Mouse (Mus musculus) kidney, adult 9 months (tissue): Measurements from ENCODE around the gene Hoxd8.
A peak's percentile ranks its signal among the peaks of the same experiment; 100 is the strongest.

Source experiments
- DNase-seq: peaks from one replicate; pipeline ENCODE4 v3.0.0; 2022

Hoxd8 gene

DNA sequence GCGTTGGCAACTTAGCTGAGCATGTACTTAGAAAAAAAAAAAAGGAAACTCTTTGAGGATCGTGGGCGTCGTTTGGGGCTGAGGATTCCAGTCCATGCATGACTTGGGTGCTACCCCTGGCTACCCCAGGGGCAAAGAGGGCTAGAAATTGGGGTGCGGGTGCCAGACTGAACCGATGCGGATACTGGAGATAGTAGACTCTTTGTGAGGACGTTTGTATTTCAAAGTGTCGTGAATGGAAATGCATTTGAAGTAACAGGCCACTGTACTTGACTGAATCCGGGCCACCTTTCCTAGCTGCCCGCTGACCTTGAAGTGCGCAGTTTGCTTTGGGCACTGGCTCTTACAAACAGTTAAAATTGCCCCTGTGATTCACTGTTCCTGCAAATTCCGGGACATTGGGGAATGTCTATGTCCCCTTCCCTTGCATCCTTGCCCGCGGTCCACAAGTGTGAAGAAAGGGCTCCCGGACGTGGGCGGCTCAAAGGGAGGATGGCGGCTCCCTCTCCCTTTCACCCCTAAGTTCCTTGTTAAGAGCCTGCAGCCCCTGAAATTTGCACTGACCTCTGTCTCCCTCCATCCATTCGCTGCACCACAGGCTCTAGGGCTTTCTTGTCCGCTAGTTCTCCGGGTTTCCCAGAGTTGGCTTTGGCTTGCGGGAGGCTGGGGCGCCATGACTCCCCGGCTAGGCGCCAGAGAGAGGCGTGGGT is 17.3 kb upstream of the Hoxd8 start:
- DNase-seq, result no peak

DNA sequence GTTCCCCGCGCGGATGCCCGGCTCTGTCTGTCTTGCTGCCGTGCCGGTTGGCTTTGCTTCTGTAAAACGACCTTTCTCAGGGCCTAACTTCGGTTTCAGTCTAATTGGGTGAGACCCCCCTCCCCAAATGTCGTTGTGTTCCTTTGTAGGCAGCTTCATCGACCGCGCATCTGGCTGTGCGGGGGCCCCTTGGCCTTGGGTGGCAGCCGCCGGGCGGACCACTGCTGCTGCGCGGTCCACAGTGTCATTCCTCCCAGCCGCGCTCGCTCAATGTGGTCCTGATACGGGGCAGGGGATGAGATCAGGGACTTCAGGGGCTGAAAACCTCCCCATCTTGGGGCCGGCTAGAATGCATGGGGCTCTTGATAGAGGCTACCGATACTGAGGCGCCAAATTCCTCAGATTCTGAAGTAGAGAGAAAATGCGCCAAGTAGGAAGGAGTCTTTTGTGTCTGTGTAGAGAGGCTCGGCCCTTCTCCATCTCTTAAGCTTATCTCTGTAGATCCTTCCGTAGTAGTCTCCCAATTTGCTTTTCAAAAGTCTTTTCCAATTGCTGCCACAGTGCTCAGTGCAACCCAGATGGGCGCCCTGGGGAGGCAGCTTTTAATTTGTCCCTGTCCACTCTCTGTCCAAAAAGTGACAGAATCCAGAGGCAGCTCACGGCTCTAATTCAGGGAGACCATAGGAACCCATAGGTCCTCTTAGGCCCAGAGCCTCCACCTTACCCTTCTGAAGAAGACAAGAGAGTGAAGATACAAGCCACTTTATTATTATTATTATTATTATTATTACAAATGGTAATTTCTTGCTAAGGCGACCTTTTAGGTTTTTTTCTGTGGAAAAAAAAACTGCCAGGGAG is 16.5 kb upstream of the Hoxd8 start:
- DNase-seq, result no peak

DNA sequence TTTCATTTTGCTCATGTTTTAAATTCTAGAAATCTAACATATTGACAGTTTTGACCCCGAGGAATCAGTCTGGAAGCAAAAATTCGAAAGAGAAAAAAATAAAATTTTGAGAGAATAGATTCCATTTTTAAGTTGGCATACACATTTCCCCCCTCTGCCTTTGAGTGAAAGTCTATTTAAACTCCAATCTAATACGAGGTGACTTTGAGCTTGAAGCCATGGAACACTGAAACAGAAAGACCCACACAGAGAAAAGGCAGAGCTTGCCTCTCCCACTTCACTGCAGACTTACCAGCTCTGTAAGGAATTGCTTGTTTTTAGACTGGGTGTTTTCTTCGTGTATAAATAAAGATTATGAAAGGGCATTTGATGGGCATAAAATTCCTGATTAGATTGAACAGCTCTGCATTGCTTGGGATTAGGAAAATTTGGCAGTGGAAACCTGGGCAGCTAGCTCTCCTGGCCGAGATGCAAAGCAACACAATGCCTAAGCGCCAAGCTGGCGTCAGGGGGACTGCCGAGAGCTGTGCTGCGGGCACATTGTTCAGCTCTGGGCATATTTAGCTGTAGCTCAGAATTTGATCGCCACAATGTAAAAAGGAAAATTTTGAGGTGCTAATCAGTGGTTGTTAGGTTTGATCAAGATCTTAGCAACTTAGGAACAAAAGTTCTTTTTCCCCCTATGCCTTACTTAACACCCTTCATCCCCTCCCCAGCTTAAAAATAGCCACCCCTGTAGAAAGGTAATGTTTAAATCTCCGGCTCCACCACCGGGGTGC is 15.4 kb upstream of the Hoxd8 start:
- DNase-seq, result no peak

DNA sequence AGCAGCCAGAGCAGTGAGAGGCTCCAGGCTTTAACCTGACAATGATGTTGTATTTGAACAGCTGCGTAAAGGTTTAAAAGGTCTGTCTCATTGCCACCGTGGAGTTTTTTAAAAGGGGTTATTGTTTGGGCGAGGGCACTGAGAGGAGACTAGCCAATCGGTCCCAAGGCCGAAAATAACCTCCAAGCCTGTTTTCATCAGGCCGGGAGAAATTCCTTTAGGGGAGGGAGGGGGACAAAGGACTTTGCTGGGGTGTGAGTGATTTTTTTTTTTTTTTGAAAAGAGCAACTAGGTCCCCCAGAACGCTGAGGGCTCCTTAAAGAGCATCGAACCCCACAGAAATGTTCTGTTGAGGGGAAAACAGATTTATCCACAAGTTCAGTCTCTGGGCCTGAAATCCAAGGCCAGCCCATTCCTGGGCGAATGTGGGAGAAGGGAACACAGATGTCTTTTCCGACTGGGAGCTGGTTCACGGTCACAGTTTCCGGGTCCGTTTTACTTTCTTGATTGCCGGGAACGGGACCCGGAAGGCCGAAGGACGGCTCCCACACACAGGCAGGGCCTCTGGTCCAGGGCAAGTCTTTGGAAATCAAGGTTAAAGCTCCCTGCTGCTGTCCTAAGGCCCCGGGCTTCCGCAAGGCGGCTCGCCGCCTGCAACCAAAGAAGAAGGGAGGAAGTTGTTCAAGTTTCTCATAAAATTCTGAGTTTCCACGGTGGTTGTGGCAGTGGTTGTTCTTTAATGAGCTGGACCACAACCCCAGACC is 14.7 kb upstream of the Hoxd8 start:
- DNase-seq, result no peak

DNA sequence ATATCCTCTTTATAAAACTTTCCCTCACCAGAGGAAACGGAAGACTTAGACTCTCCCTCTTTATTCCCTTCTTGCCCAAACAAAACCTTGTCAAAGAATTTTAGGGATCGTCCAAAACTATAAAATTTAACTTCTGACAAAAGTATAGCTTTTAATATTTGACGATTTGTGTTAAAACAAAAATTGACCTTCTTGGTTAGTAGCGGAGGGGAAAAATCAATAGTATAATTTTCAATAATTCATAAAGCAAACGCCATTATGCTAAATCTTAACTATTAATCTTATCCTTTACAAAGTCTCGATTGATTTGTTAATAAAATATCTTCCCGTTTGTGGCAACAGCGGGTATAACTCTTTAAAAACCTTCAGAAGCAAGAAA is 14.1 kb upstream of the Hoxd8 start:
- DNase-seq, result no peak

DNA sequence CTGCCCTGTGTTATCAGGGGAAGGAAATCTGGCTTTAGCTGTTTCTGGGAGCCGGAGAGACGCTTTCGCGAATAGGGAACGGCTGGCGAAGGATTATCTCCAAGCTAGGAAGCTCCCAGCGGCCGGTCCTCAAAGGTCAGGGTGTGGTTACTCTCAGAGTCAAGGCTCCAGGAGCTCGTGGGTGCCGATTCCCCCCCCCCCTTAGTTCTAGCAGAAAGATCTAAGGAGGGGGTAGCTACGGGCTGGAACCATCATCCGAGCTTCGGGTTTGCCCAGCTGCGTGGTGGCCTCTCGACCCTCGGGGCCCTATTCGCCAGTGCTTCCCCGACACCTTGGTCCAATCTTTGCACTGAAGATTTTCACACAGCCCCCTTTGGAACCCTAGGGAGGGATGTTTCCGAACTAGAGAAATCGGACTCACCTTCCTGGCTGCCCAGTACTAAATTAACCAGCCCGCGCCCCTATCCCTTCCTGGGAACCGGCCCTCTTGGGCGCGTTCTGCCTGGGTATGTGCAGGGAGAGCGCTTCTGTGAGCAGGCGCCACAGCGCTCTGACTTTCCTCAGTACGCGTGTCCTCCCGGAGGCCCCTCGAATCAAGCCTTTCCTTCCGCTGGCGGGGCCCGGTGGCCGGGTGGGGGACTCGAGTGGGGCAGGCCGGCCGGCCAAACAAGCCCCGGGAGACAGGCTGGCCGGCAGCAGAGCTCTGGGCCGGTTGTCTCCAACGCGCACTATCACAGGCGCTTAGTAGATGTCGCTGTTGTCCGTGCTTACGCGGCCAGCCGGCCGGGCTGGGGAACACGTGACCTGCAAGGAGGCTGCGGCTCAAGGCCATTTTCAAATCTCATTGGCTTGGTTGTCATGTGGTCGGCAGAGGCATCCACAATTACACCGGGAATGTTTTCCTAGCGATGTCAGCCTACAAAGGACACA is 13.1 kb upstream of the Hoxd8 start, which contains the start of gene Hoxd10:
Gene Hoxd10 (plus strand): TSS at position 903 of the 930 bp plus-strand sequence.
- DNase-seq, result peak; percentile 91

DNA sequence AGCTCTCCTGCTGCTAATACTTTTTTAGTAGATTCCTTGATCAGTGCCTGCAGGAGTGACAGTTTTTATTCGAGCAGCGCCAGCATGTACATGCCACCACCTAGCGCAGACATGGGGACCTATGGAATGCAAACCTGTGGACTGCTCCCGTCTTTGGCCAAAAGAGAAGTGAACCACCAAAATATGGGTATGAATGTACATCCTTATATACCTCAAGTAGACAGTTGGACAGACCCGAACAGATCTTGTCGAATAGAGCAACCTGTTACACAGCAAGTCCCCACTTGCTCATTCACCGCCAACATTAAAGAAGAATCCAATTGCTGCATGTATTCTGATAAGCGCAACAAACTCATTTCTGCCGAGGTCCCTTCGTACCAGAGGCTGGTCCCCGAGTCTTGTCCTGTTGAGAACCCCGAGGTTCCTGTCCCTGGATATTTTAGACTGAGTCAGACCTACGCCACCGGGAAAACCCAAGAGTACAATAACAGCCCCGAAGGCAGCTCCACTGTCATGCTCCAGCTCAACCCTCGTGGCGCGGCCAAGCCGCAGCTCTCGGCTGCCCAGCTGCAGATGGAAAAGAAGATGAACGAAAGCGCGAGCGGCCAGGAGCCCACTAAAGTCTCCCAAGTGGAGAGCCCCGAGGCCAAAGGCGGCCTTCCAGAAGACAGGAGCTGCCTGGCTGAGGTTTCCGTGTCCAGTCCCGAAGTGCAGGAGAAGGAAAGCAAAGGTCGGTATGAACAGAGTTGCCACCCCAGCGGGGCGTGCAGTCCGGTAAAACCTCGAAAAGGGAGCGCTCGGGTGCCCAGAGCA is 12.2 kb upstream of the Hoxd8 start:
- DNase-seq, result no peak

DNA sequence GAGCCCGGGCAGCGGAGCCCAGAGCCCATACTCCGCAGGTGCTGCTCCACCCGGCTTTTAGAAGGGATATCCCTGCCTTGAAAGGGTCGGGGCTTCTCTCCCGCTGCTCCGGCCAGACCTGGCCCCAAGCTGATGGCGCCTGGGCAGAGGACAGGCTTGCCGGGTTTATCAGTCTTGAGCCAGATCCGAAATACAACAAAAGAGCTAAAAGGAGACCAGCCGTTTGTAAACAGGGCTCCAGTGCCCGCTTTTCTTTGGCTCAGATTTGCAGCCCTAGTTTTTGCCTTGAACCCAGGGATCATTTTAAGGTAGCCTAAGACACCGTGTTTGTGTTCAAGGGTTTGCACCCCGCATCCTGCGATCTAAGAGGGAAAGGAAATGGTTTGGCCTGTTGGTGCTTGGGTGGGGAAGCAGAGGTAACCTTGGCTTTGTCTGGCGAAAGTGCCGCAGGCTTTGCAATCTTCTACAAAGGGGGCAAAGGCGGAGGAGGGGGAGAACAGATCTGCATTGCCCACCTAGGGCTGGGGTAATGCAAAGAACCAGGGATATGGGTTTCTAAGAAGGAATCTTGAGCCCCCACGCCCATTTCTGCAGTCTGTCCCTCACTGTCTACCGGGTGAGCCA is 11.5 kb upstream of the Hoxd8 start:
- DNase-seq, result no peak

DNA sequence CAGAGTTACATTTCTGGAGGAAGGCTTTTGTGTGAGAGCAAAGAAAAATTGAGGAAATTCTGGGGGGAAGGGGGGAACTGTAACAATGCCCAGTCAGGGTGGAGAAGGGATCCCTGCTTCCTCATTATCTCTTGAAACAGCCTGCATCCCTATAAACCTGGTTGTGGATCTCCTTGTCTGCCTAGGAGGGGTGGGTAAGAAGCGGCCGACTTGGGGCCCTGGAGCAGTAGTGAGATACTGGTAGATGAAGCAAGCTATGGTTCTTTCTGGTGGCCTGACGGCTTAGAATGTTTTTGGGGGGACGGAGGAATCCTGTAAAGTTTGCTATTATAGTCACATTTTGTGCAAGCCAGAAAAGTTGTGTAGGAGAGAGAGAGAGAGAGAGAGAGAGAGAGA is 11.0 kb upstream of the Hoxd8 start:
- DNase-seq, result no peak

DNA sequence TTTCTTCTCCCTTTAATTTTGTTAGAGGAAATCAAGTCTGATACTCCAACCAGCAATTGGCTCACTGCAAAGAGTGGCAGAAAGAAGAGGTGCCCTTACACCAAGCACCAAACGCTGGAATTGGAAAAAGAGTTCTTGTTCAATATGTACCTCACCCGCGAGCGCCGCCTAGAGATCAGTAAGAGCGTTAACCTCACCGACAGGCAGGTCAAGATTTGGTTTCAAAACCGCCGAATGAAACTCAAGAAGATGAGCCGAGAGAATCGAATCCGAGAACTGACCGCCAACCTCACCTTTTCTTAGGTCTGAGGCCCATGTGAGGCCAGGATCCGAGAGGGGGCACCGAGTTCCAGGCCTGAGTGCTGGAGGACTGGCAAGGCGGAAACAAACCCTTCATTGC is 10.3 kb upstream of the Hoxd8 start:
- DNase-seq, result peak; percentile 77

DNA sequence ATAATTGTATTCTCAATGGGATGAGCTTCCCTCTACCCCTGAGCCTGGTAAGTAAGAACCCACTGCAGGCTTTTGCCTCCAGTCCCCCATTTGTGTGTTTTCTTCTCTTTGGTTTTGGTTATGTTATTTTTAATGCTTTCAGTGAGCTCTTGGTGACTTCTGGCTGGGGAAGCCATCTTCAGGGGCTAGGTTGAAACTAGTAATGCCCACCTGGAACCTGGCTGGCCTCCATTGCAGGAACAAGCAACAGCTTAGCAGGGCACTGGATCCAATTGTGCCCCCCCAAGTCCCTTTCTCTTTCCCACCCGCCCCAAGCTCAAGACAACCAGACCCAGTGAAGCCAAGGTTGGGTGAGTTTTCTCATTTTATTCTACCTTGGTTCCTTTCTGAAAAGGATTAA is 9.0 kb upstream of the Hoxd8 start:
- DNase-seq, result no peak

DNA sequence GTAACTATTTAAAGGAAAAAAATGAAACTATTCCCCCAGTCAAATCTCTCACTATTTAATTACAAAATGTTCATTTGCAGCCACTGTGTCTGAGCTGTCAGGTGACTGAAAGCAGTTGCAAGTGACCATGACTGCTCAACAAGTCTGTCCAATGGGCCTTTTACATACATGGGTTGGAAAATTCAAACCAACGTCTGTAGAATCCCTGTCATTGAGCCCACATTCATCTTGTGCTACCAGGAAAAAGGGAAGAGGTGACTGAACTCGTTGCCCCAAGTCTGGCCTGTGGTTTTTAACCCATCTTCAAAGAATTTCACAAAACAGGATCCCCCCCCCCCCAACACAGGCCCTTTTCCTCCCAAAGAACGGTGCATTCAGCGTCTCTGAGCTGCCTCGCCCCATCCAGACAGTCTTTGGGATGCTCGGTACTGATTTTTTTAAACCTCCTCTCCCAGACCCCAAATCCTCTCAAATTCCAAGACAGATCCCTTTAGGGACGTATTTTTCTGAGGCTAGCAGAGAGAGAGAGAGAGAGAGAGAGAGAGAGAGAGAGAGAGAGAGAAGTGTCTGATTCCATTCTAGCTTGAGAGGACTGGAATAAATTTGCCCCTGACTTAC is 8.5 kb upstream of the Hoxd8 start:
- no peak for DNase-seq

DNA sequence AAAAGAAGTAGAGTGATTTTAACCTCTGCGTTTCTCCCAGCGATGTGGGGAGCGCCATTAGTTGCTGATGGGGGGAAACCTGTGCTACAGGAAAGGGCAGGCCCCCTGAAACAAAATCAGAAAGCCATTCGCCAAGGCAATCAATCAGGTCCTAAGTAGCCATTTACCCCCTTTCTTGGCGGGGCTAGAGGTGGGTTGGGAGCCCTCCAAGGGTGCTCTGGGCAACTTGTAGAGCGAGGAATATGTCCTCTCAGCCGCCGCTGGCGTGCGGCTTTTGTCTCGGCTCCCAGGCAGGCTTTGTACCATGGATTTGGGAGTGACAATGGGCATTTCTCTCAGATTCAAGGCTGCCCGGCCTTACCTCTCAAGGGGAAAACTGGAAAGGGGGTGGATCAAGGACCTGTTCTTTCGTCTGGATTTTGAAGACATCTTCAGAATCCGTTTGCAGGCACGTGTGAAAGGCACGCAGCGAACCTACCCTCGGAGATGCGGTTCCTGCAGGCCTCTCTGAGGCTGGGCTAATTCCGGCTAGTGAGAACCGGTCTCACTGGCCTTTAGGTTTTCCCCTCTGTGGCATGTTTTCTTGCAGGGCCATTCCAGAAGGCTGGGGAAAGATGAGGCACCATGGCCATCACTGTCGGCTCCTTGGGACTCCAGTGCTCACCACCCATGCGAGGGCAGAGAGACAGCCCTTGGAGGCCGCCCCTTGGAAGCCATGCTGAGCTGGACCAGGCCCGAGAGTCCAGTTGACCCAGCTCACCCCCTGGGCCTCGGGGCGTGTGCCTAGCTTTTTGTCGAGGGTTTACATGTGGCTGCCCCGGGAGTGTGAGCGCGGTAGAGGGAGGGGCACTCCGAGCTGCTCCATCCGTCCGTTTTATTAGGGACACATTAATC is 7.7 kb upstream of the Hoxd8 start:
- DNase-seq, result no peak

DNA sequence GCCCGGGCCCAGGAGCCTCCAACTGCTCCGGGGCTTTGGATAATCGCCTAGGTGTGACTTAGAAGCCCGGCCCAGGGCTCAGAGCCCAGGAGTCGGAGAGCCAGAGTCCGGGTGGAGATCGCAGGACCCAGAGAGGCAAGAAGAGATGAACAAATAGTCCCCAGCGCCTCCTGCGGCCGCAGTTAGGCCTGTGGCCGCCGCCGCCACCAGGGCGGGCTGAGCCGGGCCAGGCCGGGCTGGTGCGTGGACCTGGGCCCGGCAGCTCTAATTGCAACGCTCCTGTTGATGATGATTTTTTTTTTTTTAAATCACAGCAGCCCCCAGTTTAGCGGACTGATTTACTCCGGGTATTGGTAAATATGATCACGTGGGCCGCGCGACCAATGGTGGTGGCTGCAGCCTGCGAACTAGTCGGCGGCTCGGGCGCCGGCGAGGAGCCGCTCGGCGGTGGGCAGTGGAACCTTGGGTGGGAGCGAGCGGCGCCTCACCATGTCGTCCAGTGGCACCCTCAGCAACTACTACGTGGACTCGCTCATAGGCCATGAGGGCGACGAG is 6.8 kb upstream of the Hoxd8 start, which contains the start of gene Hoxd9:
Gene Hoxd9 (plus strand): TSS at position 161 of the 555 bp plus-strand sequence.
- peak; percentile 84 for DNase-seq

DNA sequence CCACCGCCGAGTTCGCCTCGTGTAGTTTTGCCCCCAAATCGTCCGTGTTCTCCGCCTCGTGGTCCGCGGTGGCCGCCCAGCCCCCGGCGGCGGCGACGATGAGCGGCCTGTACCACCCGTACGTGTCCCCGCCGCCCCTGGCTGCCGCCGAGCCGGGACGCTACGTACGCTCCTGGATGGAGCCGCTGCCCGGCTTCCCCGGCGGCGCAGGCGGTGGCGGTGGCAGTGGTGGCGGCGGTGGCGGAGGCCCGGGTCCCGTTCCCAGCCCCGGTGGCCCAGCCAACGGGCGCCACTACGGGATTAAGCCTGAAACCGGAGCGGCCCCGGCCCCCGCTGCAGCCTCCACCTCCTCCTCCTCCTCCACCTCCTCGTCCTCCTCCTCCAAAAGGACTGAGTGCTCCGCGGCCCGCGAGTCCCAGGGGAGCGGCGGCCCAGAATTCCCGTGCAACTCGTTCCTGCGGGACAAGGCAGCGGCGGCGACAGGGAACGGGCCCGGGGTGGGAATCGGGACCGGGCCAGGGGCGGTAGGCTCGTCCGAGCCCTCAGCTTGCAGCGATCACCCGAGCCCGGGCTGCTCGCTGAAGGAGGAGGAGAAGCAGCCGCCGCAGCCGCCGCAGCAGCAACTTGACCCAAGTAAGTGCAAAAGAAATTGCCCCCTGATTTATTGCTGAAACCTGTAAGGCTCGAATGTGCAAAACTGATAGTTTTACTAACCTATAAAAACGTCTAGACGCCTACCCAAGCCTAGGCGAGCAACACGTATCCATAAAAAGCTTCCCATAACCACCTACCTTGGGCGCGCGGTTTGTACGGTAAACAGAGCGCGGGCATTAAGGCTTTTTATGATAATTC is 6.0 kb upstream of the Hoxd8 start:
- no peak for DNase-seq

DNA sequence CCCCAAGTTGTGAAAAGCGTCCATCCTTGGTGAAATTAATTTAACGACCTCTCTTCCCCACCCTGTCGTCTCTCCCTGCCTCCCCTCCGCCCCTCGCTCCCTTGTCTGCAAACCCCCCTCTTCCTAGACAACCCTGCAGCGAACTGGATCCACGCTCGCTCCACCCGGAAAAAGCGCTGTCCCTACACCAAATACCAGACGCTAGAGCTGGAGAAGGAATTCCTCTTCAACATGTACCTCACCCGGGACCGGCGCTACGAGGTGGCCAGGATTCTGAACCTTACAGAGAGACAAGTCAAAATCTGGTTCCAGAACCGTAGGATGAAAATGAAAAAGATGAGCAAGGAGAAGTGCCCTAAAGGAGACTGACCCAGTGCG is 5.4 kb upstream of the Hoxd8 start:
- no peak for DNase-seq
